Mouse (Mus musculus): ENCODE data around the gene Ulk3. TPM values are rescaled to one million over a fixed set of nuclear protein-coding genes. Genes with fewer than 3 reads are reported as not detected.

Gene Ulk3
- polyA plus RNA-seq, 1 experiment from 2014 or later: 8.6 TPM

DNA sequence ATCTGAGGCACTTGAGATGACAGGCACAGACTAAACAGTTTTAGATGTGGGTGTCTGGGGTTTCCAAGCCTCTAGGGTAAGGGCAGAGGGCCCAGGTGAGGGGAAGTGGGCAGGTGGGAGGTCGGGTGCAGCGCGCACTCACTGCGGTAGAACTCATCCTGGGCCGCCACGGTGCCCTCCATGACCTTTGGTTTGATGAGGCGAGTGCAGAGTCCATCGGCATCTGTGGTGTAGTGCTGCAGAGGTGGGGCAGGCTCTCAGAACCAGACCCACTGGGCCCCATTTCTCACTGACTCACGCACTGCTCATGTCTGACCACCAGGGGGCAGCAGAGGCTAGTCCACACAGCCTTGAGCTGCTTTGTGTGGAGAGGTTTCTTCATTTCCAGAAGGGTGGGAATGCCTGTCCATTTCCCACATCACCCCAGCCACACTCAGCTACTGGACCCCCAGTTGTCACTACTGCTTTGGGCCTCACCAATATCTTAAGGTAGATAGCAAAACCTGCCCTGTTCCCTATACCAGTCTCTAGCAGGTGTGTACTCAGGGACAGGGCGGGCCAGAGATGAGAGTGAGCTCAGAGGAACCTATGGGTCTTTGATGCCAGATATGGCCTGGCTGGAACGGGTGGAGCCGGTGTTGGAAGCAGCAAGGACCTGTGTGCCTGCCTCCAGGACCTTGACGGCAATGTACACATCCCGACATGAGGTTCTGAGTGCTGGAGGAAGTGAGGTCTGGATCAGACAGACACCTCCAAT is 40.0 kb downstream of the Ulk3 start:
- Histone ChIP-seq H3K9me3 (ENCODE audit: control insufficient read depth, low read length) (no peaks in the 10 kb centered on the region), H3K4me3 (ENCODE audit: low read depth, low read length) (no peak overlapping the region), H3K4me1 (replicated peaks; ENCODE audit: control insufficient read depth, insufficient read depth, low read length) (no peaks in the 10 kb centered on the region), H3K27me3 (ENCODE audit: control insufficient read depth, insufficient read depth, low read length) (no peaks in the 10 kb centered on the region), H3K27ac (ENCODE audit: low read depth, low read length) (no peak overlapping the region), H3K36me3 (ENCODE audit: control insufficient read depth, insufficient read depth, low read length) (peaks cover 13% of the 10 kb centered on the region; the same call in 1 of the 2 replicates), H3K4me2 (replicated peaks; ENCODE audit: low read depth, low read length) (no peak overlapping the region), H3K9ac (ENCODE audit: low read depth, low read length) (no peak overlapping the region)
- ATAC-seq (ENCODE audit: low FRiP score): peak; percentile 66
- peak; percentile 83 for DNase-seq (ENCODE audit: low spot score)
- 72% methylated on average over 11 of the region's 14 CpGs for WGBS

- 46% methylated on average over 4 of the region's 4 CpGs for WGBS
- Histone ChIP-seq H3K4me3 (ENCODE audit: low read depth, low read length) (no peak overlapping the region), H3K4me2 (replicated peaks; ENCODE audit: low read depth, low read length) (no peak overlapping the region), H3K27me3 (ENCODE audit: control insufficient read depth, insufficient read depth, low read length) (no peaks in the 10 kb centered on the region), H3K36me3 (ENCODE audit: control insufficient read depth, insufficient read depth, low read length) (peaks cover 5% of the 10 kb centered on the region; the same call in 1 of the 2 replicates), H3K4me1 (replicated peaks; ENCODE audit: control insufficient read depth, insufficient read depth, low read length) (no peaks in the 10 kb centered on the region; the same call in 1 of the 2 replicates), H3K9me3 (ENCODE audit: control insufficient read depth, low read length) (no peaks in the 10 kb centered on the region), H3K9ac (ENCODE audit: low read depth, low read length) (no peak overlapping the region), H3K27ac (ENCODE audit: low read depth, low read length) (no peak overlapping the region)
- DNase-seq (ENCODE audit: low spot score): no peak
- ATAC-seq (ENCODE audit: low FRiP score): no peak
These were observed 44.3 kb downstream of the Ulk3 start for GRCm38 (mm10) chr9:57633481-57634024.

- H3K27me3 ChIP-seq (ENCODE audit: control insufficient read depth, insufficient read depth, low read length): no peaks in the 10 kb centered on the region
- ATAC-seq (ENCODE audit: low FRiP score): no peak
- DNase-seq (ENCODE audit: low spot score): no peak
- no peaks in the 10 kb centered on the region; the same call in 1 of the 2 replicates for H3K36me3 ChIP-seq (ENCODE audit: control insufficient read depth, insufficient read depth, low read length)
- no peak overlapping the region for H3K4me3 ChIP-seq (ENCODE audit: low read depth, low read length)
- 78% methylated on average over 3 of the region's 3 CpGs for WGBS
- H3K9ac ChIP-seq (ENCODE audit: low read depth, low read length): no peak overlapping the region
- H3K27ac ChIP-seq (ENCODE audit: low read depth, low read length): 0 out of 2 replicates have a peak overlapping the region, but pooled peaks have one; percentile 36
- H3K9me3 ChIP-seq (ENCODE audit: control insufficient read depth, low read length): no peaks in the 10 kb centered on the region
- peaks cover 18% of the 10 kb centered on the region for H3K4me1 ChIP-seq (replicated peaks; ENCODE audit: control insufficient read depth, insufficient read depth, low read length)
- H3K4me2 ChIP-seq (replicated peaks; ENCODE audit: low read depth, low read length): no peak overlapping the region
These were observed 48.0 kb downstream of the Ulk3 start for GRCm38 (mm10) chr9:57637272-57637671.

GRCm38 (mm10) chr9:57637741-57638322 is 48.6 kb downstream of the Ulk3 start:
- WGBS: 61% methylated on average over 6 of the region's 6 CpGs
- Histone ChIP-seq H3K4me1 (replicated peaks; ENCODE audit: control insufficient read depth, insufficient read depth, low read length) (peaks cover 18% of the 10 kb centered on the region), H3K9me3 (ENCODE audit: control insufficient read depth, low read length) (no peaks in the 10 kb centered on the region), H3K4me2 (replicated peaks; ENCODE audit: low read depth, low read length) (no peak overlapping the region), H3K4me3 (ENCODE audit: low read depth, low read length) (no peak overlapping the region), H3K27me3 (ENCODE audit: control insufficient read depth, insufficient read depth, low read length) (no peaks in the 10 kb centered on the region), H3K27ac (ENCODE audit: low read depth, low read length) (0 out of 2 replicates have a peak overlapping the region, but pooled peaks have one; percentile 36), H3K36me3 (ENCODE audit: control insufficient read depth, insufficient read depth, low read length) (no peaks in the 10 kb centered on the region; the same call in 1 of the 2 replicates), H3K9ac (ENCODE audit: low read depth, low read length) (no peak overlapping the region)
- no peak for DNase-seq (ENCODE audit: low spot score)
- no peak for ATAC-seq (ENCODE audit: low FRiP score)

DNA sequence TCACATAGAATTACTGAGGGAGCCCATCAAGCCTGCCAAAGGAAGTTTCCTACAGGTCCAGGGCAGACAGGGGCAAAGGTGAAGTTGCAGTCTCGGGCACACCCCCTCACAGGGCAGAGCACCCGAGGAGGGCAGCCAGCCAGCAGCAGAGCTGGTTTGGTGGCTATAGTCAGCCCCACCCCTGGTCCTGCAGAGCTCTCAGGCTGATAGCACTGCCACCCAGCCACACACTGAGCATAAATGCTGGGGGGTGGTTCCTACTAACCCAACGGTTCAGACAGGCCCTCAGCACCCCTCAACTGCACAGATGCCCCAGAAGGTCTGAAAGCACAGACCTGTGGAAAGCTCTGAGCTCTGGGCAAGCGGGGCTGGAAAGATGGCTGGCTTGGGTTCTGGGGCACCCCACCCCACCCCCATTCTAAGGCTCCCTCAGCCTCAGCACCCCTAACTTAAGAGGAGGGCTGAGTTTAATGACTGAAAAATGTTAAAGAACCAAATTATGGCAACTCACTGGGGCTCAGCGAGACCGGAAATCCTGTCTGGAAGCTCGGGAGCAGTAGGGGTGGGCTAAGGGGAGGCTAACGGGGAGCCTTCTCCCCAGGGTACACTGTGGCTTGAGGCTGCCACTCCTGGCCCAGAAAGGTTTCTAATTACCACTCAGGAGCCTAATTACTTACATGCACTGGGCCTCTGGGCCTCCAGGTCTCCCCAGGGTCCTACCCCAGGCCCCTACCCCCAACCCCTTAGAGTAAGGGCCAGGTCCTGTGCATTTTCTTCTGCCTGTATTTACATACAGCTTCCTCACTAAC is 49.6 kb downstream of the Ulk3 start:
- Histone ChIP-seq H3K4me1 (replicated peaks; ENCODE audit: control insufficient read depth, insufficient read depth, low read length) (peaks cover 26% of the 10 kb centered on the region), H3K36me3 (ENCODE audit: control insufficient read depth, insufficient read depth, low read length) (no peaks in the 10 kb centered on the region; the same call in 1 of the 2 replicates), H3K9me3 (ENCODE audit: control insufficient read depth, low read length) (no peaks in the 10 kb centered on the region), H3K9ac (ENCODE audit: low read depth, low read length) (no peak overlapping the region), H3K4me2 (replicated peaks; ENCODE audit: low read depth, low read length) (no peak overlapping the region), H3K4me3 (ENCODE audit: low read depth, low read length) (no peak overlapping the region), H3K27ac (ENCODE audit: low read depth, low read length) (peak overlapping the region; percentile 30), H3K27me3 (ENCODE audit: control insufficient read depth, insufficient read depth, low read length) (no peaks in the 10 kb centered on the region)
- ATAC-seq (ENCODE audit: low FRiP score) (no peak), DNase-seq (ENCODE audit: low spot score) (no peak)
- 45% methylated on average over 8 of the region's 8 CpGs for WGBS

- DNase-seq (ENCODE audit: low spot score) (no peak), ATAC-seq (ENCODE audit: low FRiP score) (no peak)
- Histone ChIP-seq H3K4me1 (replicated peaks; ENCODE audit: control insufficient read depth, insufficient read depth, low read length) (peaks cover 28% of the 10 kb centered on the region), H3K4me2 (replicated peaks; ENCODE audit: low read depth, low read length) (no peak overlapping the region; the same call in 1 of the 2 replicates), H3K4me3 (ENCODE audit: low read depth, low read length) (no peak overlapping the region), H3K27ac (ENCODE audit: low read depth, low read length) (peak overlapping the region; percentile 27; the same call in 1 of the 2 replicates), H3K9me3 (ENCODE audit: control insufficient read depth, low read length) (no peaks in the 10 kb centered on the region), H3K27me3 (ENCODE audit: control insufficient read depth, insufficient read depth, low read length) (no peaks in the 10 kb centered on the region), H3K9ac (ENCODE audit: low read depth, low read length) (0 out of 2 replicates have a peak overlapping the region, but pooled peaks have one; percentile 7), H3K36me3 (ENCODE audit: control insufficient read depth, insufficient read depth, low read length) (no peaks in the 10 kb centered on the region; the same call in 1 of the 2 replicates)
- 77% methylated on average over 5 of the region's 5 CpGs for WGBS
These were observed 50.5 kb downstream of the Ulk3 start for GRCm38 (mm10) chr9:57639661-57640328.

DNA sequence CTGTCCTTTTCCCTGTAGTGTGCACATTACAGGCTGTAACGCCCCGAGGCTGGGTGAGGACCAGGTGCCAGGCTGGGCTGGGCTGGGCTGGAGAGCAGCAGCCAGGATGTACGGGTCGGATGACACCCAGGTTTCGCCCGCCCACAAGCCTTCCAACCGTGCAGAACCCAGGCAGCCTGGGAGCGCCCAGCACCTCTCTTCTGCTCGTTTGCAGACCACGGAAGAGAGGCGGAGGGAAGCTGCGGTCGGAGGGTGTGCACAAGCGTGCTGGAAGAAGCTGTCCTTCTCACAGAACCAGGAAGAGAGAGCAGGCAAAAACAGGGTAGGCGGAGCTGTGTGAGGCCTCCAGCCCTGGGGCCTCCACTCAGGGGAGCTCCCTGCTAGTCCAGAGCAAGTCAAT is 51.1 kb downstream of the Ulk3 start:
- Histone ChIP-seq H3K4me1 (replicated peaks; ENCODE audit: control insufficient read depth, insufficient read depth, low read length) (peaks cover 28% of the 10 kb centered on the region), H3K9ac (ENCODE audit: low read depth, low read length) (no peak overlapping the region), H3K4me3 (ENCODE audit: low read depth, low read length) (no peak overlapping the region), H3K36me3 (ENCODE audit: control insufficient read depth, insufficient read depth, low read length) (no peaks in the 10 kb centered on the region; the same call in 1 of the 2 replicates), H3K27ac (ENCODE audit: low read depth, low read length) (peak overlapping the region; percentile 27; the same call in 1 of the 2 replicates), H3K4me2 (replicated peaks; ENCODE audit: low read depth, low read length) (peak overlapping the region; percentile 11; the same call in 1 of the 2 replicates), H3K27me3 (ENCODE audit: control insufficient read depth, insufficient read depth, low read length) (no peaks in the 10 kb centered on the region), H3K9me3 (ENCODE audit: control insufficient read depth, low read length) (no peaks in the 10 kb centered on the region)
- no peak for DNase-seq (ENCODE audit: low spot score)
- WGBS: 45% methylated on average over 15 of the region's 15 CpGs
- no peak for ATAC-seq (ENCODE audit: low FRiP score)

- H3K27ac ChIP-seq (ENCODE audit: low read depth, low read length): no peak overlapping the region
- H3K4me2 ChIP-seq (replicated peaks; ENCODE audit: low read depth, low read length): no peak overlapping the region
- DNase-seq (ENCODE audit: low spot score): no peak
- H3K27me3 ChIP-seq (ENCODE audit: control insufficient read depth, insufficient read depth, low read length): no peaks in the 10 kb centered on the region
- no peaks in the 10 kb centered on the region for H3K9me3 ChIP-seq (ENCODE audit: control insufficient read depth, low read length)
- H3K4me3 ChIP-seq (ENCODE audit: low read depth, low read length): no peak overlapping the region
- H3K9ac ChIP-seq (ENCODE audit: low read depth, low read length): no peak overlapping the region
- 84% methylated on average over 1 of the region's 1 CpGs for WGBS
- no peaks in the 10 kb centered on the region; the same call in 1 of the 2 replicates for H3K36me3 ChIP-seq (ENCODE audit: control insufficient read depth, insufficient read depth, low read length)
- H3K4me1 ChIP-seq (replicated peaks; ENCODE audit: control insufficient read depth, insufficient read depth, low read length): peaks cover 28% of the 10 kb centered on the region
- ATAC-seq (ENCODE audit: low FRiP score): no peak
These were observed 51.8 kb downstream of the Ulk3 start for GRCm38 (mm10) chr9:57641022-57641421.
